Mouse (Mus musculus) liver, embryonic 14.5 days (tissue): ENCODE data around the gene Galnt12. TPM values are rescaled to one million over a fixed set of nuclear protein-coding genes. Genes with fewer than 3 reads are reported as not detected.

ENCODE experiments used
- ATAC-seq: fragments of 200-750 bp; cut with Nextera tagmentation; 2 replicates; pipeline ENCODE4 v1.8.0; 2017; ENCODE audit warnings: moderate number of reproducible peaks, mild to moderate bottlenecking, moderate library complexity; ENCODE audit not compliant: insufficient read depth
- DNase-seq, 3 experiments: peaks; one replicate each; pipeline ENCODE4 v3.0.0-alpha.2; 2012 to 2013; ENCODE audit warnings: low read depth in 3 of 3, low spot score in 3 of 3
- H3K27ac ChIP-seq: fragments of 300-500 bp; sonication (generic); 2 replicates; pipeline ENCODE4 v1.5.1; 2014; ENCODE audit warnings: moderate library complexity, mild to moderate bottlenecking, control low read depth, inconsistent platforms
- H3K27me3 ChIP-seq: fragments of 300-500 bp; sonication (generic); 2 replicates; pipeline ENCODE4 v1.6.1; 2014; ENCODE audit warnings: mild to moderate bottlenecking, low read length, moderate library complexity; ENCODE audit not compliant: control insufficient read depth, insufficient read depth
- H3K36me3 ChIP-seq: fragments of 300-500 bp; sonication (generic); replicated peaks from 2 replicates; pipeline ENCODE4 v1.6.1; 2014; ENCODE audit warnings: low read depth; ENCODE audit not compliant: control insufficient read depth, insufficient read depth
- H3K4me1 ChIP-seq, 2 experiments: fragments of 200-500 bp in 1 of 2; fragments of 300-500 bp in 1 of 2; sonication (generic) in 1 of 2; replicated peaks; 2 replicates each; pipeline ENCODE4 v1.6.1; 2012 to 2014; ENCODE audit warnings: antibody characterized with exemption in 1 of 2, inconsistent platforms in 1 of 2, low read length in 1 of 2; ENCODE audit not compliant: control insufficient read depth in 2 of 2, insufficient read depth in 2 of 2
- H3K4me2 ChIP-seq: fragments of 300-500 bp; sonication (generic); 2 replicates; pipeline ENCODE4 v1.6.1; 2014; ENCODE audit warnings: low read depth, mild to moderate bottlenecking, control low read depth, moderate library complexity
- H3K4me3 ChIP-seq, 2 experiments: fragments of 200-500 bp in 1 of 2; fragments of 300-500 bp in 1 of 2; sonication (generic) in 1 of 2; 2 replicates each; pipeline ENCODE4 v1.5.1; 2012 to 2014; ENCODE audit warnings: low read depth in 2 of 2, low read length in 2 of 2, mild to moderate bottlenecking in 2 of 2, control low read depth in 1 of 2, inconsistent platforms in 1 of 2, moderate library complexity in 1 of 2; ENCODE audit not compliant: insufficient read depth in 1 of 2
- H3K9ac ChIP-seq: fragments of 300-500 bp; sonication (generic); replicated peaks from 2 replicates; pipeline ENCODE4 v1.6.1; 2014; ENCODE audit warnings: mild to moderate bottlenecking, control low read depth, moderate library complexity
- H3K9me3 ChIP-seq: fragments of 300-500 bp; sonication (generic); 2 replicates; pipeline ENCODE4 v1.6.1; 2016; ENCODE audit warnings: low read length, mixed read lengths; ENCODE audit not compliant: control insufficient read depth
- CTCF ChIP-seq: IDR thresholded peaks from 2 replicates; pipeline ENCODE4 v1.5.1; 2016; ENCODE audit warnings: antibody characterized with exemption, low read depth, control low read depth
- EP300 ChIP-seq: IDR thresholded peaks from 2 replicates; pipeline ENCODE4 v1.6.1; 2016; ENCODE audit warnings: antibody characterized with exemption, low read depth
- WGBS: fragments of 180-500 bp; shearing (Covaris S2); extraction: QIAGEN DNeasy Blood & Tissue Kit; methylation state at CpG from one replicate; pipeline ENCODE4 v1.1.7; 2014; ENCODE audit not compliant: insufficient replicate concordance; 5-methylcytosine and 5-hydroxymethylcytosine counted together
- polyA plus RNA-seq, 2 experiments: library from polyadenylated mRNA; depleted of rRNA in 1 of 2; stranded (reverse) in 1 of 2; unstranded in 1 of 2; fragments of >200 nt; fragmentation: Nextera tagmentation in 1 of 2; extraction: Ambion mirVana in 1 of 2; gene quantifications; 2 replicates each; pipeline versions ENCODE4 v1.2.1 to v1.2.3; 2012 to 2014

Gene Galnt12
- polyA plus RNA-seq, 2 experiments, result 0.31 to 0.51 TPM

DNA sequence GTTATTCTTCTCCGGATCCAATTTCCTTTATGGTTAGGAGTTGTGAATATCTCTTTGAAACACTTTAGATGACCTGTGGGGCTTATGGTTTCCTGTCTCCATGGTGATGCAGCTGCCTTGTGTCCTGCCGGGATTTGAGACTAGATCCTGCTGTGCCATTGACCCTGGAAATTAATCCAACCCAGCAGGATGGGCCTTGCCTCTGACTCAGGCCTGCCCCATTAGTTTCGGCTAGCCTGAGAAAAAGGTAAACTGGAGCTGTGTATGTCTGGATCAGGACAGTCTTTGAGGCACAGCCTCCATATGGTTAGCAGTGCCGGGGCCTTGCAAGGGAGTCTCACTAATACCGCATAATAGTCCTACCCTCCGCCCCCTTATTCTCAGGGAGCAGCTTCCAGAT, 1.9 kb downstream of the Galnt12 start:
- Histone ChIP-seq H3K4me2 (no peak overlapping the region), H3K4me1 (no peaks in the 10 kb centered on the region), H3K9me3 (no peaks in the 10 kb centered on the region), H3K9ac (no peak overlapping the region), H3K4me3 (no peak overlapping the region), H3K27me3 (peaks cover 33% of the 10 kb centered on the region), H3K27ac (no peak overlapping the region), H3K36me3 (no peaks in the 10 kb centered on the region)
- ATAC-seq, result no peak
- TF ChIP-seq CTCF, result no peak
- TF ChIP-seq EP300, result no peak
- DNase-seq, result no peak
- 56% methylated on average over 6 of the region's 6 CpGs for WGBS

GRCm38 (mm10) chr4:47103561-47103960, 11.9 kb downstream of the Galnt12 start:
- Histone ChIP-seq H3K4me2 (no peak overlapping the region), H3K4me3 (no peak overlapping the region), H3K4me1 (no peaks in the 10 kb centered on the region), H3K9me3 (no peaks in the 10 kb centered on the region), H3K36me3 (no peaks in the 10 kb centered on the region), H3K27ac (no peak overlapping the region), H3K27me3 (no peaks in the 10 kb centered on the region), H3K9ac (no peak overlapping the region)
- WGBS, result 71% methylated on average over 10 of the region's 10 CpGs
- DNase-seq, result no peak
- no peak for TF ChIP-seq EP300
- TF ChIP-seq CTCF, result no peak
- no peak for ATAC-seq

DNA sequence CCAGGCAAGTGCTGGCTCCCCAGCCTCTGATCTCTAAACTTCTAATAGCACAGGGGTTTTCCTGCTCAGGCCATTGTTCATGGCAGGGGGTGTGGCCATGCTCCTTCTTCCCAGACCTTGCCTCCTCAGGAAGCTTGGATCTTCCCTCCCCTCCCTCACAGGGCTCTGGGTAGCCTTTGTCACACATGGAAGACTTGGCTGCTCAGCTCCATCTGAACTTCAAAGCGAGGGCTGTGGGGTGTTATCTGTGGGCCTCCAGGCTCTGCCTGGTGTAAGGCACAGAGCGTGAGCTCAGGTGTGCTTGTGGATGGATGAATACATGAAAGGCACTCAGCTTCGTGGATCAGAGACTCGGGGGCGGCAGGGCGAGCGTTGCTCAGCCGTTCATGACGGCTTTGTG, 20.2 kb downstream of the Galnt12 start:
- no peaks in the 10 kb centered on the region for H3K4me1 ChIP-seq
- DNase-seq (no peak), ATAC-seq (no peak)
- WGBS, result 44% methylated on average over 9 of the region's 9 CpGs
- no peaks in the 10 kb centered on the region for H3K27me3 ChIP-seq
- H3K9ac ChIP-seq, result no peak overlapping the region
- H3K36me3 ChIP-seq, result no peaks in the 10 kb centered on the region
- TF ChIP-seq CTCF (no peak), EP300 (no peak)
- no peak overlapping the region for H3K4me3 ChIP-seq
- H3K27ac ChIP-seq, result no peak overlapping the region
- H3K9me3 ChIP-seq, result no peaks in the 10 kb centered on the region
- no peak overlapping the region for H3K4me2 ChIP-seq

GRCm38 (mm10) chr4:47112560-47112959, 20.9 kb downstream of the Galnt12 start:
- Histone ChIP-seq H3K36me3 (no peaks in the 10 kb centered on the region), H3K9ac (no peak overlapping the region), H3K4me1 (no peaks in the 10 kb centered on the region), H3K9me3 (no peaks in the 10 kb centered on the region), H3K4me3 (no peak overlapping the region), H3K27ac (no peak overlapping the region), H3K27me3 (no peaks in the 10 kb centered on the region), H3K4me2 (no peak overlapping the region)
- 71% methylated on average over 9 of the region's 9 CpGs for WGBS
- DNase-seq, result no peak
- ATAC-seq, result no peak
- TF ChIP-seq EP300 (no peak), CTCF (no peak)

GRCm38 (mm10) chr4:47122051-47122706, 30.5 kb downstream of the Galnt12 start:
- 51% methylated on average over 13 of the region's 13 CpGs for whole genome bisulfite sequencing
- ATAC-seq, result no peak

More at GRCm38 (mm10) chr4:47122051-47122706, 30.5 kb downstream of the Galnt12 start:
- DNase-seq, result peak in 1 of 3 experiments; percentile 3
- Histone ChIP-seq H3K4me3 (no peak overlapping the region), H3K27ac (no peak overlapping the region), H3K4me1 (no peaks in the 10 kb centered on the region), H3K4me2 (no peak overlapping the region), H3K9me3 (no peaks in the 10 kb centered on the region), H3K27me3 (no peaks in the 10 kb centered on the region), H3K36me3 (no peaks in the 10 kb centered on the region), H3K9ac (no peak overlapping the region)
- TF ChIP-seq EP300 (no peak), CTCF (peak; percentile 75)
